Mouse (Mus musculus) embryonic fibroblast, embryonic 13.5 days (primary cell): ENCODE measurements around the gene Grik5. TPM values are rescaled to one million over a fixed set of nuclear protein-coding genes. Genes with fewer than 3 reads are reported as not detected.

Experiments used
- H3K27ac ChIP-seq: 2 replicates; pipeline ENCODE4 v1.5.1; 2012; ENCODE audit warnings: low read length, control low read depth, inconsistent platforms; ENCODE audit not compliant: insufficient read depth
- H3K4me1 ChIP-seq: 2 replicates; pipeline ENCODE4 v1.6.1; 2011; ENCODE audit warnings: low read length; ENCODE audit not compliant: control insufficient read depth, insufficient read depth
- H3K4me3 ChIP-seq: 2 replicates; pipeline ENCODE4 v1.5.1; 2011; ENCODE audit warnings: mild to moderate bottlenecking, control low read depth, low read length; ENCODE audit not compliant: insufficient read depth
- CTCF ChIP-seq: IDR thresholded peaks from 2 replicates; pipeline ENCODE4 v1.5.1; 2011; ENCODE audit warnings: mild to moderate bottlenecking, control low read depth, low read length, moderate library complexity, borderline replicate concordance; ENCODE audit not compliant: insufficient read depth
- POLR2A ChIP-seq: IDR thresholded peaks from 2 replicates; pipeline ENCODE4 v1.6.1; 2011; ENCODE audit warnings: low read depth, mild to moderate bottlenecking, control low read depth, low read length, moderate library complexity
- polyA plus RNA-seq: library from polyadenylated mRNA; stranded (reverse); fragments of >200 nt; gene quantifications from 2 replicates; pipeline ENCODE4 v1.2.4, GENCODE M21; 2011; ENCODE audit warnings: low read depth; ENCODE audit not compliant: missing spikeins, insufficient read length

Grik5 gene
- polyA plus RNA-seq, 1 experiment: 45.3 TPM

DNA sequence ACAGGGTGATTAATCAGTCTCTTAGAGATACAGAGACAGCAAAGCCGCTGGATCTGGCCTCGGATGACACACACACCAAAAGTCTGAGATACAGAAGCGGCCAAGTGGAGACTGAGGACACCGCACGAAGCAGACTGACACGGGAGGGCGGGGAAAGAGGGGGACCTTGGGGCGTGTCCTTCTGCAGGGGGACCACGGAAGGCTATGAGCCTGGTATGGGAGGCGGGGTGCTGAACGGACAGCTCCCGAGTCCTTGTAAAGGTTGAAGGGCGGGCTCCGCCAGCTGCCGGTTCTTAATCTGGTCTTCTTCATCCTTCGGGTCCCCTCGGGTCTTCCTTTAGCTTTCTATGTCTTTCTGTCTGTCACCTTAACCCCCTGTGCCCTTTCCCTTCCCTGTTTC, 63.5 kb downstream of the Grik5 start:
- TF ChIP-seq CTCF (no peak), POLR2A (no peak)

GRCm38 (mm10) chr7:25007609-25008374, 64.4 kb downstream of the Grik5 start:
- TF ChIP-seq POLR2A (no peak), CTCF (no peak)
- Histone ChIP-seq H3K27ac (no peak overlapping the region), H3K4me1 (no peaks in the 10 kb centered on the region), H3K4me3 (no peak overlapping the region)

More for the DNA sequence above, 63.5 kb downstream of the Grik5 start:
- H3K4me1 ChIP-seq: no peaks in the 10 kb centered on the region
- H3K27ac ChIP-seq: no peak overlapping the region
- no peak overlapping the region for H3K4me3 ChIP-seq

DNA sequence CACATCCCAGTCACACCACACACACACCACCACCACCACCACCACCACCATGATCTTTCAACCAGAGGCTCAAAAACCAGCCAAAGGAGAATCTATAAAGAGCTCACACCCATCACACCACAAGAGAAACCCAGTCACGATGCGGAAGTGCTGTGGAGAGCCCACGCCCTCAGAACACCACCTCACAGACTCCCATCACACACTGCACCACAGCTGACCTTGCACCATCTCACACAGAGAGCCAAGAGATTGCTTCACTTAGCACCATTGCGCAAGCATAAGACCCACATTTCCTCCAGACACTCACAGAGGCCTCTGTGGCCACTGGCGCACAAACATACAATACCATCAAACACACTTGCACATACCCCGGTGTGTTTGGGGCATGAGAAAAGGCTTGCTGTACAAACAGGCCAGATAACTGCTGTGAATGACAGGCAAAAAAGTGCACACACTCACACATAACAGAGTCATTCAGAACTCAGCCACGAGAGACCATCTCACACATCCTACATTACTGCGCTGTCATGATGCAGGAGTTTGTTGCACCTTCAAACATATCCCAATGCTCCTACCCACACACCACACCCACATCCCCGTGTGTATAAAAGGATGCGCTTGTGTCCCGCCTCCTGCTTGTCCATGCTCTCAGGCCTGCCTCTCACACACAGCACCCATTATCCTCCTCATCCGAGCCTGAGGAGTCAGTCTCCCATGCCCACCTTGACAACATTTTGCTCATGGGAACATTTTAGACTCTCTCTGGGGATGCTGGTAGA, 65.4 kb downstream of the Grik5 start:
- no peak for TF ChIP-seq POLR2A
- TF ChIP-seq CTCF: no peak
- H3K4me1 ChIP-seq: no peaks in the 10 kb centered on the region

GRCm38 (mm10) chr7:25006171-25006570, 66.0 kb downstream of the Grik5 start:
- no peak for TF ChIP-seq POLR2A
- TF ChIP-seq CTCF: no peak
- Histone ChIP-seq H3K4me1 (no peaks in the 10 kb centered on the region), H3K4me3 (no peak overlapping the region), H3K27ac (no peak overlapping the region)

More for the DNA sequence above, 65.4 kb downstream of the Grik5 start:
- Histone ChIP-seq H3K4me3 (no peak overlapping the region), H3K27ac (no peak overlapping the region)

DNA sequence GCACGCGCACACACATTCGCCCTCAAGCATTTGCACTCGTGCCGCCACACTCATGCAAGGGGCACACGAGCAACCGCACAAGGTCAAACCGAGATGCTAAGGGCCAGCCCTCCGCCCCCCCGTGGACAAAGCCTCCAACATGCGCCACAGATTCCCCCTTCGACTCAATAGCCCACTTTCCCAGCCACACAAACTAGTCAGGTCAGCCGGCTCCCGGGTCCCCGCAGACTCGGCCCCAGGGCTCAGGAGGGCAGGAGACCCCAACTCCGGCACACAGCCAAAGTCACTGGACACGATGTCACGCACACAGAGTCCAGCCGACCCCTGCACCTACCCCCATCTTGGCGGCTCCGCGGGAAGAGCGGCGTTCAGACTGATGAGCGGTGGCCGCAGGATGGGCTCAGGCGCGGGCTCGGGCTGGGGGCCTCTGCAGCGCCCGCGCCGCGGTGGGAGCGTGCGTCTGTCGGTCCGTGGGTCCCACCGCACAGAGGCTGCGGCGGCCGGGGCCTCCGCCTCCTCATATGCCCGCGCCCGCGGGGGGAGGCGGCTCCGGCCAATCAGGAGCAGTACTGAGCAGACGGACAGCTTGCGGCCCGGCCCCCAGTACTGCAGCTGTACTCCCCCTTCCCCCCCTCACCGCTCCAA, 66.6 kb downstream of the Grik5 start, which contains the start of gene Atp1a3:
Gene Atp1a3, minus strand, starts transcription at position 538 of the 645 bp plus-strand sequence.
- H3K4me3 ChIP-seq: no peak within 1 kb of the TSS
- TF ChIP-seq CTCF (no peak), POLR2A (no peak)
- no peaks in the 10 kb centered on the region for H3K4me1 ChIP-seq
- no peak within 1 kb of the TSS for H3K27ac ChIP-seq

GRCm38 (mm10) chr7:25004806-25005205, 67.3 kb downstream of the Grik5 start:
- Histone ChIP-seq H3K4me1 (no peaks in the 10 kb centered on the region), H3K4me3 (no peak overlapping the region), H3K27ac (no peak overlapping the region)
- TF ChIP-seq CTCF (no peak), POLR2A (no peak)

GRCm38 (mm10) chr7:25003820-25004388, 68.2 kb downstream of the Grik5 start:
- Histone ChIP-seq H3K4me1 (no peaks in the 10 kb centered on the region), H3K4me3 (no peak overlapping the region), H3K27ac (no peak overlapping the region)
- TF ChIP-seq POLR2A (no peak), CTCF (no peak)

DNA sequence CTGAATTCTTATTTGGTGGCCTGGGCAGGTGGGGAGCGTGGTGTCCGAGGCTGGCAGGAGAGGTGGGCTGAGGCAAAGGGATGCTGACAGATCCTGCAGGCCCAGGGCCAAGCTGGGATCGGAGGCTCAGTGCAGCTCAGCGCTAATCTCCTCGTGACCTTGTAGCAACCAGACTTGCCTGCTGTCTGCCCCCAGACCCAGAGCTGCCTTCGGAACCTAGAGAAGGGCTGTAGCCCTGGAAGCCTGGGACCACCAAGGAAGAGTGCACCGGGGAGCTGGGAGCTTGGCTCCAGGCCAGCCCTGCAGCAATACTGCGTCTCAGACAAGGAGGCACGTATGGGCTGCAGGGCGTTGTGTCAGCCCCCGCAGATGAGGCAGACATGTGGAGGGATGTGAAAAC, 68.9 kb downstream of the Grik5 start:
- TF ChIP-seq CTCF: no peak
- TF ChIP-seq POLR2A: no peak
- no peak overlapping the region for H3K4me3 ChIP-seq
- H3K27ac ChIP-seq: no peak overlapping the region

GRCm38 (mm10) chr7:25000711-25001110, 71.4 kb downstream of the Grik5 start:
- H3K27ac ChIP-seq: no peak overlapping the region
- TF ChIP-seq CTCF: no peak
- no peak for TF ChIP-seq POLR2A
- no peak overlapping the region for H3K4me3 ChIP-seq
- no peaks in the 10 kb centered on the region for H3K4me1 ChIP-seq

More for the DNA sequence above, 68.9 kb downstream of the Grik5 start:
- no peaks in the 10 kb centered on the region for H3K4me1 ChIP-seq
